Mouse (Mus musculus): ENCODE results near the gene Cd38.

GRCm38 (mm10) chr5:43845083-43845482, 23.3 kb upstream of the Cd38 start:
- TF ChIP-seq EP300 (IDR thresholded peaks at IDR 0.05; ENCODE audit: insufficient read depth, low read depth, low read length) (no peak), POLR2A (IDR thresholded peaks at IDR 0.05; ENCODE audit: insufficient read depth, low read length) (no peak), CTCF (IDR thresholded peaks at IDR 0.05; ENCODE audit: low read depth, low read length) (no peak)
